Mouse (Mus musculus): ENCODE data around the gene Cobl. TPM values are rescaled to one million over a fixed set of nuclear protein-coding genes. Genes with fewer than 3 reads are reported as not detected.
A peak's percentile ranks its signal among the peaks of the same experiment; 100 is the strongest.

The Cobl gene
- polyA plus RNA-seq, 1 experiment: 19.8 TPM

DNA sequence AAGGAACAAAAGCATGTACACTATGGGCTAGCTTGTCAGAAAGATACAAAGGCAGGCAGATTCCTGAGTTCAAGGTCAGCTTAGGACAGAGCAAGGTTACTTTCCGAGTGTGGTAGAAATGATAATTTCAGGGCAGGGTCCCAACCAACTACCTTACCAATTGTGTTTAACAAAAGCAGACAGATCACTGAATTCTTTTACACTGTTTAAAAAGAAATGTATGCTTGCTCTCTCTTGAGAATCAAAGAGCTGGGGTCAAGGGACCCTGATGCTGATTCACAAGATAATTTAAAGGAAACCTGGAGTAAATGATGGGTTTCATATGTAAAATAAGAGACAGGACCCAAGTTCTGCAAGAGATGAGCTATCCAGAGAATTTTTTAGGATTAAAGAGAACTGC lies 4.9 kb upstream of the Cobl start:
- TF ChIP-seq CTCF (IDR thresholded peaks at IDR 0.05; ENCODE audit: insufficient read depth, low read length) (no peak), POLR2A (IDR thresholded peaks at IDR 0.05; ENCODE audit: borderline replicate concordance, extremely low read depth, low read depth, low read length) (no peak)
- H3K4me1 ChIP-seq (ENCODE audit: control insufficient read depth, insufficient read depth, low read length): no peaks in the 10 kb centered on the region
- 83% methylated on average over 1 of the region's 1 CpGs for WGBS
- DNase-seq: no peak
- no peak overlapping the region for H3K4me3 ChIP-seq (replicated peaks; ENCODE audit: extremely low read depth, low read depth, low read length)

DNA sequence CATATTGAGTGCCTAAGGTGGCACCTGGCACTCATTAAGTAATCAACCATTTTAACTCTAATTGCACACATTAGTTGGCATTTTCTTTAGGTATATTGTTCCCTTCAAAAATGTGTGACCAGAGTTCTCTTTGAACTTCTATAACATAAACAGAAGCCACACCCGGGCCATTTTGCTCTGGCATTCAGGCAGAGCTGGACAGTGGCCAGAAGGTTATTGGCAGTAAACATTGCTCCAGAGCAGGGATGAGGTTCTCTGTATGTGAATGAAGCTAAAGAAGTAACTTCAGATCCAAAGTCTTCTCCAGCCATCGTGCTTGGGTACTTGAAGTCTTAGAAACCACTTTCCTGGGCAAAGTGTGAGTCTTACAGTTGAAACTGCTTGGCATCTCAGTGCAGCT lies 3.9 kb upstream of the Cobl start:
- Histone ChIP-seq H3K4me3 (replicated peaks; ENCODE audit: extremely low read depth, low read depth, low read length) (no peak overlapping the region), H3K4me1 (ENCODE audit: control insufficient read depth, insufficient read depth, low read length) (no peaks in the 10 kb centered on the region)
- 29% methylated on average over 2 of the region's 2 CpGs for WGBS
- DNase-seq: no peak
- no peak for TF ChIP-seq POLR2A (IDR thresholded peaks at IDR 0.05; ENCODE audit: borderline replicate concordance, extremely low read depth, low read depth, low read length)
- TF ChIP-seq CTCF (IDR thresholded peaks at IDR 0.05; ENCODE audit: insufficient read depth, low read length): no peak

DNA sequence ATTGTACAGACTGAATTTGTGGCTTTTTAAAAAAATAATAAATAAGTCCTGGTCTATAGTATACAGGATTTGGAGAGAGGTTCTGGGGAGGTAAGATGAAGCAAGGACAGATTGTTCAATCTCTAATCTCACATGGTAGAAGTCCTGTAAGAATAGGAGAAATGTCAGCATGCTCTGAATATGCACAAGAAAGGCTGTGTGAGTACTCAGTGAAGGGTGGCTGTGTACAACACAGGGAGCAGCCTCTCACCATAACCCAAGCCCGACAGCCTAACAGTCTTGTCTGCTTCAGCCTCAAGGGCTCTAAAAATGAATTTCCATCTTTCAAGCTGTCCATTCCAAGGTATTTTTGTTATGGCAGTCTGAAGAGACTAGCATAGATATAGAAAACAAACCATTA lies 3.1 kb upstream of the Cobl start:
- WGBS: 85% methylated on average over 1 of the region's 1 CpGs
- TF ChIP-seq POLR2A (IDR thresholded peaks at IDR 0.05; ENCODE audit: borderline replicate concordance, extremely low read depth, low read depth, low read length): no peak
- TF ChIP-seq CTCF (IDR thresholded peaks at IDR 0.05; ENCODE audit: insufficient read depth, low read length): no peak
- no peak for DNase-seq
- no peaks in the 10 kb centered on the region for H3K4me1 ChIP-seq (ENCODE audit: control insufficient read depth, insufficient read depth, low read length)
- H3K4me3 ChIP-seq (replicated peaks; ENCODE audit: extremely low read depth, low read depth, low read length): no peak overlapping the region

DNA sequence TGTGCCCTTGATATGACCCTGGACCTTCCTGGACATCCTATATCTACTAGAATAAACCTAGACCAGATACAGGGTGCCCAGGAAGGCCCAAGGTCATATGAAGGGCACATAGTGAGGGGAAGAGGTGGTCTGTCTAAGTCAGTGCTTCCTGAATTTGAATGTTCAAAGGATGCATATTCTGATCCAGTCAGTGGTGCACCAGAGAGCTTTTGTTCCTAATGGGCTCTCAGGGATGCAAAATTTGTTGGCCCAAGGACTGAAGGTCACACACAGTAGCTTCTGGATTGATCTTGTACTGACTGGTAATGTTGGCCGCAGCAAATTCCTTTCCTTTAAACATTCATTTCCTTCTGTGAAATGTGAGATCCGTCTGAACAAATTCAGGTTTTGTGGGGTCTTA lies 2.5 kb upstream of the Cobl start:
- no peak for TF ChIP-seq CTCF (IDR thresholded peaks at IDR 0.05; ENCODE audit: insufficient read depth, low read length)
- no peak for TF ChIP-seq POLR2A (IDR thresholded peaks at IDR 0.05; ENCODE audit: borderline replicate concordance, extremely low read depth, low read depth, low read length)
- WGBS: 58% methylated on average over 2 of the region's 2 CpGs
- Histone ChIP-seq H3K4me1 (ENCODE audit: control insufficient read depth, insufficient read depth, low read length) (no peaks in the 10 kb centered on the region), H3K4me3 (replicated peaks; ENCODE audit: extremely low read depth, low read depth, low read length) (no peak overlapping the region)
- DNase-seq: no peak

DNA sequence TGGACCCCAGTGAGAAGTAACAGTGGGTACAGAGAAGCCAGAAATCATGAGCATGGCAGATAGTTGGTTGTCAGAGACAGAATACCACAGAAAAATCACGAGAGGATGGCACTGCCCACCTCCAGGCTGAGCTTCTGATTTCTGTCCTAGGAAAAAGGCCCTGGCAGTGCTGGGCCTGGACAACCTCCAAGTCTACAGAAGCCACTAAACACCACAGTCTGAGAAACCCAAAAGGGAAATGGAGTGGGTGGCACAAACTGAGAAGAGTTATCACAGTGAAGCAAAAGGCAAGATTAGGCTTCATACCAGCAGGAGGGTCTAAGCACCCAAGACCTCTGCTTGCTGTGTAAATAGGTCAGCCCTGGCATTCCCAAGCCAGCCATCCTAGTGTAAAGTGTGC lies 1.8 kb upstream of the Cobl start:
- DNase-seq: no peak
- Histone ChIP-seq H3K4me1 (ENCODE audit: control insufficient read depth, insufficient read depth, low read length) (no peaks in the 10 kb centered on the region), H3K4me3 (replicated peaks; ENCODE audit: extremely low read depth, low read depth, low read length) (no peak overlapping the region)
- TF ChIP-seq POLR2A (IDR thresholded peaks at IDR 0.05; ENCODE audit: borderline replicate concordance, extremely low read depth, low read depth, low read length) (no peak), CTCF (IDR thresholded peaks at IDR 0.05; ENCODE audit: insufficient read depth, low read length) (no peak)
- WGBS: 86% methylated on average over 1 of the region's 1 CpGs

DNA sequence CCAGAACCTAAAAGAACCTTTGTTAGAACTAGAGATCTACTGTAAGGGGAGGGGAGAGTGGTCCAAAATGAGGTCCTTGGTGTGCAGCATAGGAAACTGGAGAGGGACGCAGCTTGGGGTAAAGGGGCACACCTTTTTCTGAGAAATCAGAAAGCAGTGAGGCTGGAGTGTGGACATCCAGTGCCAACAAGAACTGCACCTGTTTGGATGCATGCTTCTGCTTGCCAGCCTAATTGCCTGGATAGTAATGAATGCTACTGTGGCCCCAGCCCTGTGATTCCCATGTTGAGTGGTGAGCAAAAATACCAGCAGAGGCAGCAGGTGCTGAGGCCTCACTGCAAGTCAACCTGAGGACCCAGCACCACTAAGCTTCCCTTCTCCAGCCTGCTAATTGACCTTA lies 469 bp upstream of the Cobl start:
- Histone ChIP-seq H3K4me1 (ENCODE audit: control insufficient read depth, insufficient read depth, low read length) (no peaks in the 10 kb centered on the region), H3K4me3 (replicated peaks; ENCODE audit: extremely low read depth, low read depth, low read length) (no peak overlapping the region)
- TF ChIP-seq CTCF (IDR thresholded peaks at IDR 0.05; ENCODE audit: insufficient read depth, low read length) (no peak), POLR2A (IDR thresholded peaks at IDR 0.05; ENCODE audit: borderline replicate concordance, extremely low read depth, low read depth, low read length) (no peak)
- WGBS: 55% methylated on average over 1 of the region's 1 CpGs
- no peak for DNase-seq

DNA sequence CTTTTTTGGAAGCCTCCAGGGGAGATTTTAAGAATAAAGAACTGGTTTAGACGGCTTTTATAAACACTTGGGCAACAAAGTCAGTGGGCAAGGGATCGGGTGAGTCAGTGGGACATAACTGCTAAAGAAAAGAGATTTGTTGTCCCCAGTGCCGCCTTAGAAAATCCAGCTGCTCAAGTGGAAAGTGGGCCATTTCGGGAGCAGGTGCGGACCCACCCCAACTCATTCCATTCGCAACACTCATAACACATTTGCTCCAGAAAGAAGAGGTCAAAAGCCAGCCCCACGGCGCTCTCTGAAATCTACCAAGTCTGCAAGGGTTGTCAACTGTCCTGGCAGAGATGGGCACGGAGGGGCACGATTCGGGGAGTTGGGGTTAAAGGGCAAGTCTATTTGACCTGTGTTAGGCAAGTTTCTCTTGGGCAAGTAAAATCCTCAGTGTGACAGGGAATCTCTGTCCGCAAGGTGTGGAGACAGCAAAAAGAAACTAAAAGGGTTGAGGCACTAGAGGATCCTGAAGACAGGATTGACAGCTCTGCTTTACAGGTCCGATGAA lies 1.1 kb downstream of the Cobl start:
- WGBS: 43% methylated on average over 13 of the region's 13 CpGs
- DNase-seq: peak; percentile 45
- TF ChIP-seq CTCF (IDR thresholded peaks at IDR 0.05; ENCODE audit: insufficient read depth, low read length): no peak
- no peak for TF ChIP-seq POLR2A (IDR thresholded peaks at IDR 0.05; ENCODE audit: borderline replicate concordance, extremely low read depth, low read depth, low read length)
- Histone ChIP-seq H3K4me3 (replicated peaks; ENCODE audit: extremely low read depth, low read depth, low read length) (peak overlapping the region; percentile 49), H3K4me1 (ENCODE audit: control insufficient read depth, insufficient read depth, low read length) (no peaks in the 10 kb centered on the region)

DNA sequence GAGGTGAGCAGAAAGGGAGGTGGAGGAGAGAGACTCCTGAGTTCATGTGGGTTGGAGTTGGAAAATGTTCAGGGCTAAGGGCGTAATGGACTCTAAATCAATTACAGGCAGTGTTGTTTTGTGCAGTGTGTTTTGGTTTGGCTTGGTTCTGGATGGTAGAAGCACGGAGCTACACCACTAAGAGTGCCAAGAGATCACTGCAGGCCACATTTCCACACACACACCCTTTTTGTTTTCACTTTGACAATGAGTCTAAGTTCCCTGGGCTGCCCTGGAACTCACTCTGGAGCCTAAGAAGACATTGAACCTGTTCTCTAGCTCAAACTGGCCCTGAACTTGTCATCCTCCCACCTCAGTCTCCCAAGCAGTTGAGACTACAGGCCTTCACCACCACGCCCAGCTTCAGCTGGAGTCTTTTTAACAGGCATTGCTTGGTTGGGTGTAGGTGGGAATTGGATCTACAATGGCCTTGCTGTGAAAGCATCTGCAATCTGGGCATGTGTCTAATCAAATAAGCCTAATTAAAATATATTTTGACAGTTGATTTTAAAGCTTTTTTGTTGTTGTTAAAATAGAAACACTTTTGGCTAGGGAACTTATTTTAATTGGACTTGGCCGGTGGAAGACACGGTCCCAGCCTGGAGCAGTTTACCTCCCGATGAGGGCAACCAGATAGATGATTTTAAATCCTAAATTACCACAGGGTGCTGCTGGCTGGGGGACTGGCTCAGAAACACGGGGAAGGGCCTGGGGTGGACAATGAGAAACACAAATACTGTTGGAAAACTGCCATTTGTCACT lies 4.8 kb downstream of the Cobl start:
- H3K4me1 ChIP-seq (ENCODE audit: control insufficient read depth, insufficient read depth, low read length): no peaks in the 10 kb centered on the region
- no peak overlapping the region for H3K4me3 ChIP-seq (replicated peaks; ENCODE audit: extremely low read depth, low read depth, low read length)
- no peak for TF ChIP-seq POLR2A (IDR thresholded peaks at IDR 0.05; ENCODE audit: borderline replicate concordance, extremely low read depth, low read depth, low read length)
- no peak for TF ChIP-seq CTCF (IDR thresholded peaks at IDR 0.05; ENCODE audit: insufficient read depth, low read length)
- DNase-seq: no peak
- WGBS: 62% methylated on average over 7 of the region's 7 CpGs

DNA sequence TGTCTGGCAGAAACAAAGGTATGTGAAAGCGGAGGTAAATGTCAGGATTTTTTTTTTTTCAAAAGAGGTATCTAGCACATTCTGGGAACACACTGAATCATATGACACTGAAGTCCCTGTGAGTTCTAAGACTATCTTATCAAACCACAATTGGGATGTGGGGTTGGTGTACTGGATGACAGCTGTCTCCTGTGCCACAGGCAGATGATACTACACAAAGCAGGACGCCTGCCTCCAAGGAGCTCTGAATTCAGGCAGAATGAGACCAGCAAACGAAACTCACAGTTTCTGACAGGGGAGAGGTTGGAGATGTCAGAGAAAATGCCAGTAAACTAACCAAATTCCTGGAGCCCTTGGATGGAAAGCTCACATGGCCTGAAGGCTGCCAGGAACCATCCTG lies 5.9 kb downstream of the Cobl start:
- Histone ChIP-seq H3K4me1 (ENCODE audit: control insufficient read depth, insufficient read depth, low read length) (no peaks in the 10 kb centered on the region), H3K4me3 (replicated peaks; ENCODE audit: extremely low read depth, low read depth, low read length) (no peak overlapping the region)
- WGBS: 71% methylated on average over 3 of the region's 3 CpGs
- no peak for DNase-seq
- no peak for TF ChIP-seq CTCF (IDR thresholded peaks at IDR 0.05; ENCODE audit: insufficient read depth, low read length)
- no peak for TF ChIP-seq POLR2A (IDR thresholded peaks at IDR 0.05; ENCODE audit: borderline replicate concordance, extremely low read depth, low read depth, low read length)

DNA sequence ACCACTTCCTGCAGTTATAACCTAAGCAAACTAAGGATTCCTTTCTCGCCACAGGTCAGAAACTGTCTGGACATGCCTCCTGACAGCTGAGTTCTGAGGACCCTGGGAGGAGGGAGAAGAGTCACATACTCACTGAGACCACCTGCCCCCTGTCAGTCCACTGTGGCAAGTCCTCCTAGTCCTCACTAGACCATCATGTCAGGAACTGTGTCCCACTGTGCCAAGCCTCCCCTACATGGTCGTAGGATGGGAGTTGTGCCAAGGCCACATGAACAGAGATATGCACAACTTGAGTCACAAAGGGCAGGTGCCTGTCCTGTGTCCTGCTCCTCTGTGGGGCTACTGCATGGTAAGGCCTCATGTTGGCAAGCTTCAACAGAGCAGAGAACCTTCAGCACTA lies 6.4 kb downstream of the Cobl start:
- TF ChIP-seq POLR2A (IDR thresholded peaks at IDR 0.05; ENCODE audit: borderline replicate concordance, extremely low read depth, low read depth, low read length) (no peak), CTCF (IDR thresholded peaks at IDR 0.05; ENCODE audit: insufficient read depth, low read length) (no peak)
- H3K4me3 ChIP-seq (replicated peaks; ENCODE audit: extremely low read depth, low read depth, low read length): no peak overlapping the region
- DNase-seq: no peak
- WGBS: 72% methylated on average over 2 of the region's 2 CpGs
- H3K4me1 ChIP-seq (ENCODE audit: control insufficient read depth, insufficient read depth, low read length): no peaks in the 10 kb centered on the region
